Mouse (Mus musculus) bone marrow, adult 2 months (tissue): Measurements from ENCODE around the gene Fam20b. TPM values are rescaled to one million over a fixed set of nuclear protein-coding genes. Genes with fewer than 3 reads are reported as not detected.

Source experiments
- H3K27ac ChIP-seq: fragments of 200-500 bp; 2 replicates; pipeline ENCODE4 v1.5.1; 2012; ENCODE audit warnings: low read depth, mild to moderate bottlenecking, control low read depth, inconsistent platforms, low read length; ENCODE audit not compliant: control insufficient read depth, poor library complexity, insufficient read depth
- H3K4me1 ChIP-seq: fragments of 200-500 bp; 2 replicates; pipeline ENCODE4 v1.6.1; 2011; ENCODE audit warnings: low read length; ENCODE audit not compliant: control insufficient read depth, insufficient read depth
- H3K4me3 ChIP-seq: fragments of 200-500 bp; replicated peaks from 2 replicates; pipeline ENCODE3; 2011; ENCODE audit warnings: mild to moderate bottlenecking, low read depth, low read length, control low read depth; ENCODE audit not compliant: control insufficient read depth
- CTCF ChIP-seq: fragments of 200-500 bp; IDR thresholded peaks from 2 replicates; pipeline ENCODE4 v1.5.1; 2011; ENCODE audit warnings: low read length, control low read depth; ENCODE audit not compliant: control insufficient read depth, insufficient read depth
- POLR2A ChIP-seq: fragments of 200-500 bp; IDR thresholded peaks from 2 replicates; pipeline ENCODE4 v1.6.1; 2011; ENCODE audit warnings: low read depth, mild to moderate bottlenecking, control low read depth, low read length, borderline replicate concordance; ENCODE audit not compliant: control insufficient read depth
- WGBS: fragments of 180-500 bp; shearing (Covaris S2); methylation state at CpG from one replicate; pipeline ENCODE4 v1.1.7; 2018; 5-methylcytosine and 5-hydroxymethylcytosine counted together
- polyA plus RNA-seq: library from polyadenylated mRNA; stranded (reverse); fragments of >200 nt; gene quantifications from 2 replicates; pipeline ENCODE4 v1.2.4, GENCODE M21; 2011; ENCODE audit warnings: low replicate concordance; ENCODE audit not compliant: missing spikeins, insufficient read depth, insufficient read length

Fam20b gene
- polyA plus RNA-seq, 1 experiment, result 9.4 TPM

GRCm38 (mm10) chr1:156658676-156659075 is 60.2 kb downstream of the Fam20b start:
- Histone ChIP-seq H3K4me3 (no peak overlapping the region), H3K4me1 (no peaks in the 10 kb centered on the region; the same call in 1 of the 2 replicates), H3K27ac (no peak overlapping the region)
- TF ChIP-seq CTCF (no peak), POLR2A (no peak)
- WGBS, result 72% methylated on average over 5 of the region's 5 CpGs

- Histone ChIP-seq H3K4me1 (no peaks in the 10 kb centered on the region; the same call in 1 of the 2 replicates), H3K4me3 (no peak overlapping the region), H3K27ac (no peak overlapping the region)
- no peak for TF ChIP-seq POLR2A
- no peak for TF ChIP-seq CTCF
- WGBS, result 82% methylated on average over 4 of the region's 4 CpGs
Observed at GRCm38 (mm10) chr1:156657523-156657922, 61.4 kb downstream of the Fam20b start.

- Histone ChIP-seq H3K4me3 (no peak overlapping the region), H3K4me1 (no peaks in the 10 kb centered on the region; the same call in 1 of the 2 replicates), H3K27ac (no peak overlapping the region)
- TF ChIP-seq POLR2A, result no peak
- TF ChIP-seq CTCF, result no peak
- WGBS, result 75% methylated on average over 13 of the region's 13 CpGs
Observed at GRCm38 (mm10) chr1:156654735-156655530, 64.0 kb downstream of the Fam20b start.

GRCm38 (mm10) chr1:156652189-156652822 is 66.6 kb downstream of the Fam20b start:
- Histone ChIP-seq H3K4me3 (no peak overlapping the region), H3K27ac (no peak overlapping the region), H3K4me1 (no peaks in the 10 kb centered on the region; the same call in 1 of the 2 replicates)
- TF ChIP-seq POLR2A, result no peak
- no peak for TF ChIP-seq CTCF
- 31% methylated on average over 6 of the region's 6 CpGs for WGBS

GRCm38 (mm10) chr1:156650631-156651030 is 68.3 kb downstream of the Fam20b start:
- TF ChIP-seq POLR2A (no peak), CTCF (no peak)
- Histone ChIP-seq H3K4me1 (no peaks in the 10 kb centered on the region; the same call in 1 of the 2 replicates), H3K27ac (no peak overlapping the region), H3K4me3 (no peak overlapping the region)
- 85% methylated on average over 9 of the region's 9 CpGs for WGBS

- no peak for TF ChIP-seq POLR2A
- TF ChIP-seq CTCF, result no peak
- Histone ChIP-seq H3K27ac (no peak overlapping the region), H3K4me1 (no peaks in the 10 kb centered on the region), H3K4me3 (no peak overlapping the region)
- WGBS, result 66% methylated on average over 2 of the region's 2 CpGs
Observed at GRCm38 (mm10) chr1:156648705-156649104, 70.2 kb downstream of the Fam20b start.

- 87% methylated on average over 4 of the region's 4 CpGs for WGBS
- no peak overlapping the region for H3K27ac ChIP-seq
- TF ChIP-seq POLR2A, result no peak
- no peak for TF ChIP-seq CTCF
- H3K4me3 ChIP-seq, result no peak overlapping the region
- no peaks in the 10 kb centered on the region for H3K4me1 ChIP-seq
Observed at GRCm38 (mm10) chr1:156645971-156646370, 72.9 kb downstream of the Fam20b start.

- WGBS, result 83% methylated on average over 13 of the region's 13 CpGs
- Histone ChIP-seq H3K4me3 (no peak overlapping the region), H3K27ac (no peak overlapping the region), H3K4me1 (no peaks in the 10 kb centered on the region)
- no peak for TF ChIP-seq CTCF
- TF ChIP-seq POLR2A, result no peak
Observed at GRCm38 (mm10) chr1:156644780-156645523, 73.9 kb downstream of the Fam20b start.
